Mouse (Mus musculus) limb, embryonic 11.5 days (tissue): Measurements from ENCODE around the gene Oxsm. TPM values are rescaled to one million over a fixed set of nuclear protein-coding genes. Genes with fewer than 3 reads are reported as not detected.
A peak's percentile ranks its signal among the peaks of the same experiment; 100 is the strongest.

Experiments used
- ATAC-seq: fragments of 200-750 bp; cut with Nextera tagmentation; 2 replicates; pipeline ENCODE4 v1.8.0; 2017; ENCODE audit warnings: low read depth; ENCODE audit not compliant: insufficient number of reproducible peaks, low FRiP score, low TSS enrichment
- DNase-seq: peaks from one replicate; pipeline ENCODE4 v3.0.0-alpha.2; 2015; ENCODE audit warnings: low spot score
- H3K27ac ChIP-seq: fragments of 300-500 bp; sonication (generic); replicated peaks from 2 replicates; pipeline ENCODE4 v1.5.1; 2014; ENCODE audit warnings: low read depth, mild to moderate bottlenecking, low read length
- H3K27me3 ChIP-seq: fragments of 300-500 bp; sonication (generic); 2 replicates; pipeline ENCODE4 v1.6.1; 2014; ENCODE audit warnings: mild to moderate bottlenecking, low read length, mixed read lengths; ENCODE audit not compliant: control insufficient read depth, insufficient read depth
- H3K36me3 ChIP-seq: fragments of 300-500 bp; sonication (generic); 2 replicates; pipeline ENCODE4 v1.6.1; 2014; ENCODE audit warnings: mild to moderate bottlenecking, low read length, moderate library complexity, mixed read lengths; ENCODE audit not compliant: control insufficient read depth, insufficient read depth
- H3K4me1 ChIP-seq: fragments of 300-500 bp; sonication (generic); 2 replicates; pipeline ENCODE4 v1.6.1; 2014; ENCODE audit warnings: low read length, mixed read lengths; ENCODE audit not compliant: control insufficient read depth, insufficient read depth
- H3K4me2 ChIP-seq: fragments of 300-500 bp; sonication (generic); 2 replicates; pipeline ENCODE4 v1.6.1; 2014; ENCODE audit warnings: low read depth, mild to moderate bottlenecking, moderate library complexity; ENCODE audit not compliant: severe bottlenecking
- H3K4me3 ChIP-seq: fragments of 300-500 bp; sonication (generic); 2 replicates; pipeline ENCODE4 v1.5.1; 2014; ENCODE audit warnings: low read depth, low read length
- H3K9ac ChIP-seq: fragments of 300-500 bp; sonication (generic); 2 replicates; pipeline ENCODE4 v1.6.1; 2014; ENCODE audit warnings: mild to moderate bottlenecking, low read length
- H3K9me3 ChIP-seq: fragments of 300-500 bp; sonication (generic); 2 replicates; pipeline ENCODE4 v1.6.1; 2016; ENCODE audit warnings: low read length; ENCODE audit not compliant: control insufficient read depth
- WGBS: fragments of 180-500 bp; shearing (Covaris S2); extraction: QIAGEN DNeasy Blood & Tissue Kit; methylation state at CpG from one replicate; pipeline ENCODE4 v1.1.7; 2014; 5-methylcytosine and 5-hydroxymethylcytosine counted together
- polyA plus RNA-seq: library from polyadenylated mRNA; unstranded; fragments of >200 nt; fragmentation: Nextera tagmentation; extraction: Ambion mirVana; gene quantifications from 2 replicates; pipeline ENCODE4 v1.2.1, GENCODE M21; 2014

Oxsm gene
- polyA plus RNA-seq: 1.1 and 2.0 TPM in 2 replicates

DNA sequence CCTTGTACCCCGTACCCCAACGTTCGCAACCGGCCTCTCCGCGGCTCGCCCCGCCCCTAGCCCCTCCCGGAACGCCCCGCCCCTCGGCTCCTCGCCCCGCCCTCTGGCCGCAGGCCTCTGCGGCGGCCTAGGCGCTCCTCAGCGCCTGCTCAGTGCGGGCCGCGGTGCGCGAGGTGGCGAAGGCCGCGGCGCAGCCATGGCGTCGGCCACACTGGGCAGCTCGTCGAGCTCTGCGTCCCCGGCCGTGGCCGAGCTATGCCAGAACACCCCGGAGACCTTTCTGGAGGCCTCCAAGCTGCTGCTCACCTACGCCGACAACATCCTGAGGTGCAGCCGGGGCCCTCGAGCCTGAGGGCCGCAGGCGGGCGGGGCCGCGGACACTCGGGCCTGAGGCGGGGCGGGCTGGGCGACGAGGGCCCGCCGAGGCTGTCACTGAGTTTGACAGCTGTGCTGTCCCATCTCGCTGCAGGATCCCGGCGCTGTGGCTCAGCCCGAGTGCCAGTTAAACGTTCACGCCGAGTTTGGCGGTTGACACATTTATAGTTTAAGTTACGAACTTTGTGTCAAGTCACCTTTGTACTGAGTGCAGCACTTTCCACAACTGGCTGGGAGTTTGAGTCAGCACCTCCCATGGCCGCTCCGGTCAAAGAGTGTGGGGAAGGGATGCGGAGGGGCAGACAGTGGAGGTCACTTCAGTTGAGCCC lies at the start of gene Oxsm, which contains the start of gene Ngly1:
Gene Oxsm, minus strand, starts transcription at position 638 of the 704 bp plus-strand sequence.
Gene Ngly1, plus strand, starts transcription at position 110 of the 704 bp plus-strand sequence.
- peak within 1 kb of the TSS; percentile 96 for H3K9ac ChIP-seq
- DNase-seq (peak; percentile 90), ATAC-seq (peak; percentile 99)
- H3K4me1 ChIP-seq: no peaks in the 10 kb centered on the region
- under 1% methylated on average over 64 of the region's 65 CpGs for WGBS
- H3K9me3 ChIP-seq: no peaks in the 10 kb centered on the region
- peak within 1 kb of the TSS; percentile 69 for H3K4me3 ChIP-seq
- no peak within 1 kb of the TSS; the same call in 1 of the 2 replicates for H3K27ac ChIP-seq
- no peaks in the 10 kb centered on the region for H3K36me3 ChIP-seq
- H3K27me3 ChIP-seq: no peaks in the 10 kb centered on the region
- H3K4me2 ChIP-seq: peak within 1 kb of the TSS; percentile 64

DNA sequence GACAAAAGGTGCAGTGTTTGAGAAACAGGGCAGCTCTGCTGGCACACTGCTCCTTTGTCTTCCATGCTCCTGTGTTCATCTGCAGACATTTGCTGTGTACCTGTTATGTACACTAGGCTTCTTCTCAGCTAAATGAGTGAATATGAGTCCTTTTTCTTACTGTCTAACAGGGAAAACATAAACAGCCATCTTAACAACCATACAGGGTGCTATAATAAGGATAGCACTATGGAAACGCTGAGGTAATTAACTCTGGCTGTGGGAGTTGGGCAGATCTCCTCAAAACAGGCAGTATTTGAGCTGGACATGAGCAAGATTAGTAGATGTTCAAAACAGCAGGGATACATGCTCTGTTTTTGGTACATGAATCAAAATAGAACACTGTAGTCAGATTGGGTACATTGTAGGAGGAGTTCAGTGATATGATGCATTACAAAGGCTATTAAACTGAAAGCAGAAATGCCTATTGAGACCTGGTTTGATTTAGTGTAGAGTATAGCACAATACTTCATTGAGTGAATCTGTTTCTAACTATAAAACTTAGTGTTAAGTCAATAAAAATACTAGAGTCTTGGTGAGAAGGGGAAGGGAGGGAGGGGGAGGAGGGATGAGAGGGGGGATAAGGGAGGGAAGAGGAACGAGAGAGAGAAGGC lies 47.3 kb upstream of the Oxsm start:
- no peaks in the 10 kb centered on the region for H3K36me3 ChIP-seq
- no peak overlapping the region for H3K27ac ChIP-seq
- no peak overlapping the region for H3K4me3 ChIP-seq
- no peak overlapping the region for H3K9ac ChIP-seq
- ATAC-seq (no peak), DNase-seq (no peak)
- no peaks in the 10 kb centered on the region for H3K9me3 ChIP-seq
- 59% methylated on average over 2 of the region's 2 CpGs for WGBS
- no peaks in the 10 kb centered on the region for H3K4me1 ChIP-seq
- no peaks in the 10 kb centered on the region for H3K27me3 ChIP-seq
- H3K4me2 ChIP-seq: no peak overlapping the region

DNA sequence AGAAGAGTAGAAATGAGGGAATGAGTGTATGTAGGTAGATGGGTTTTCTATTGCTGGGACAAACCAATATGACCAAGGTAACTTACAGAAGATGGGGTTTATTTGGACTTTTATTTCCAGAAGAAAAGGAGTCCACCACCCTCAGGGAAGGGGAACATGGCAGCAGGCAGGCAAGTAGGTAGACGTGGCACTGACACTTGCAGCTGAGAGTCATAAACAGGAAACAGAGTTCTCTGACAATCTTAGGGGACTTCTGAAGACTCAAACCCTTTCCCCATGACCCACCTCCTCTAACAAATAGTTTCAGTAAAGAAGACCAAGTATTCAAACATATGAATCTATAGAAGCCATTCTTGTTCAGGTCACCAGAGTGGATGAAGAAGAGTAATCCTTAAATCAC lies 44.3 kb upstream of the Oxsm start:
- Histone ChIP-seq H3K27me3 (no peaks in the 10 kb centered on the region), H3K9ac (no peak overlapping the region), H3K9me3 (no peaks in the 10 kb centered on the region), H3K4me2 (no peak overlapping the region), H3K27ac (no peak overlapping the region), H3K4me3 (no peak overlapping the region), H3K4me1 (no peaks in the 10 kb centered on the region), H3K36me3 (no peaks in the 10 kb centered on the region)
- no peak for ATAC-seq
- 58% methylated on average over 1 of the region's 1 CpGs for WGBS
- DNase-seq: no peak

DNA sequence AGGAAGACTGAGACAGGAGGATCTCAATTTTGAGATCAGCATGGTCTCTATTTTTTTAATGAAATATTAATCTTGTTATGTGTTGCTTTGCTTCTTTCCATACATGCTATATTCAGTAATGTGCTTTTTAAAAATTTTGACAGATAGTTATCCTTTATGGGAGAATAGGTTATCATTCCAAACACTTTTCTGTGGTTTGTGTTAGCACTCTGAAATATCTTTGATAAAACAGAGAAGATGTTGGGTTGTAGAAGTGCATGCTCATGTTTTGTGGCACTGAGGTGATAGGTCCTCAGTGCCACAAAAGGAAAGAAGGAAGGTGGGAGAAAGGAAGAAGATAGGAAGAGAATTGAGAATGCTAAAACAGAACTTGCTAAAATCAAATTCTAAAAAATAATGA lies 43.4 kb upstream of the Oxsm start:
- no peak overlapping the region for H3K4me2 ChIP-seq
- no peaks in the 10 kb centered on the region for H3K36me3 ChIP-seq
- no peak overlapping the region for H3K4me3 ChIP-seq
- H3K27ac ChIP-seq: no peak overlapping the region; the same call in 1 of the 2 replicates
- H3K27me3 ChIP-seq: no peaks in the 10 kb centered on the region
- no peak overlapping the region for H3K9ac ChIP-seq
- no peak for DNase-seq
- ATAC-seq: no peak
- H3K9me3 ChIP-seq: no peaks in the 10 kb centered on the region
- no peaks in the 10 kb centered on the region for H3K4me1 ChIP-seq

DNA sequence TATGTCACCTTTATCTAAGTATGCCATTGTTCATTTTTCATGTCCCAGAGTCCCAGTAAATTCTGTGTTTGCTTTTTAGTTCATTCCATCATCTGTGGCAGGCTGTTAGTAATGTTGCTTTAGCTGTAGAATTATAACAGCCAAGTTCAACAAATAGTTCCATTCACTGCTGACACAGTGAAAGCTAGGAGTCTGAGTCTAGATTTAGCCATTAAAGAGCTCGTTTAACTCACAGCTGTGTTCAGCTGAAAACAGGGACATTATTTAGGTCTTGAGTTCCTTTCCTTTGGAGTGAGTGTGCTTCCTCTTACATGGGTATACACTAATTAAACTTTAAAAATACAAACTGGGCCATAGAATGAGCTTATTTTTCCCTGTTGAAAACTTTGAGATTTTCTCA lies 42.8 kb upstream of the Oxsm start:
- no peak for ATAC-seq
- no peak for DNase-seq
- H3K4me1 ChIP-seq: no peaks in the 10 kb centered on the region
- no peak overlapping the region for H3K4me2 ChIP-seq
- no peak overlapping the region for H3K4me3 ChIP-seq
- H3K27ac ChIP-seq: peak overlapping the region; percentile 30
- H3K9me3 ChIP-seq: no peaks in the 10 kb centered on the region
- H3K9ac ChIP-seq: no peak overlapping the region
- no peaks in the 10 kb centered on the region for H3K27me3 ChIP-seq
- no peaks in the 10 kb centered on the region for H3K36me3 ChIP-seq
- WGBS: 30% methylated on average over 1 of the region's 1 CpGs

DNA sequence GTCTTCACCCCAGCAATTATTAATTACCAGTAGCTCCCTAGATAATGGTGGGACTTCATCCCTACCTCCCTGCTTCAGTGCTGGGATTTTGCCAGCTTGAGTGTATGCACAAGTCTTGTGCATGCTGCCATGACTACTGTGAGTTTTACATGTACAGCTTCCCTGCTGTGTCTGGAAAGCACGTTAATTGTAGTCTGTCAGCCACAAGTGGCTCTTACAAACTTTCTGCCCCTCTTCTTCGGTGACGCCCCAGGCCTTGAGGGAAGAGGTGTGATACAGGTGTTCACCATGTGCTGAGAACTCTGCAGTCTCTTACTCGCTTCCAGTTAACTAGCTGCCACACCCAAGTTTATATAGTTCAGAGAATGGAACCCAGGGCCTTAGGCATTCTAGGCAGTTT lies 34.4 kb upstream of the Oxsm start:
- 54% methylated on average over 4 of the region's 4 CpGs for WGBS
- no peak overlapping the region for H3K4me2 ChIP-seq
- ATAC-seq (no peak), DNase-seq (no peak)
- no peak overlapping the region for H3K27ac ChIP-seq
- H3K36me3 ChIP-seq: no peaks in the 10 kb centered on the region; the same call in 1 of the 2 replicates
- no peak overlapping the region for H3K4me3 ChIP-seq
- H3K27me3 ChIP-seq: no peaks in the 10 kb centered on the region
- H3K9me3 ChIP-seq: no peaks in the 10 kb centered on the region
- H3K4me1 ChIP-seq: no peaks in the 10 kb centered on the region
- no peak overlapping the region for H3K9ac ChIP-seq

DNA sequence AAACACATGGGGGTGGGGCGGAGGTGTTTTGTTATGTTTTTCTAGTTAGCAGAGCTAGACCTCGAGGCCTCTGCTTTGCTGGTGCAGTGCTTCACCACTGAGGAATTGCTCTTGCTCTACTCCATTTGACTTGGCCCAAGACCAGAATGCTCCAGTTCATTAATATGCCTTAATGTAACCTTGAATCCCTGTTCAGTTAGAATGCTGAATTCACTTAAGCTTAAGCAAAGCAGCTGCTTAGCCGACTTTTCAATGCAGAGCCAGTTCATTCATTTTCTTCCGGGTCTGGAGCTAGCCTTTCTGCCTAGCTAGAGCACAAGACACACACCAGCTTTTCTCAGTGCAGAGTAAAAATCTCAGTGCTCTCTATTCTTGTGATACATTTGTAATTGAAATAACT lies 29.6 kb upstream of the Oxsm start:
- no peaks in the 10 kb centered on the region for H3K27me3 ChIP-seq
- 84% methylated on average over 4 of the region's 4 CpGs for WGBS
- no peak for DNase-seq
- no peaks in the 10 kb centered on the region; the same call in 1 of the 2 replicates for H3K36me3 ChIP-seq
- H3K9me3 ChIP-seq: no peaks in the 10 kb centered on the region
- no peaks in the 10 kb centered on the region for H3K4me1 ChIP-seq
- no peak overlapping the region for H3K4me3 ChIP-seq
- no peak for ATAC-seq
- H3K4me2 ChIP-seq: no peak overlapping the region
- no peak overlapping the region for H3K9ac ChIP-seq
- H3K27ac ChIP-seq: no peak overlapping the region

DNA sequence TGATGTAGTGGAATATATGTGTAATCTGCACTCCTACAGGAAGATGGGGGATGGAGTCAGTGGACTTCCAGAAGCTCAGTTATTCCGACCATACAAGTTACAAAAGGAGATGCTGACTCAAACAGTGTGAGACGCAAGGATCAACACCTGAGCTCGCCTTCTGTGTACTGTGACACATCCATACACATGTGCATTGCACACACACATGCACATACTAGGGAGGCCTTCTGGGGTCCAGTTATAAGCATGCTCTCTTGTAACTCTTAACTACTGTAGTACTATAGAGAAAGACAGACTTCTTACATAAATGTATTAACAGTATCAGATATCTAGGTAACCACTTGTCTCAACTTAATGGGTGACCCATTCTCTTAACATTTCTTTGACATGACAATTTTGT lies 24.1 kb upstream of the Oxsm start:
- Histone ChIP-seq H3K27me3 (no peaks in the 10 kb centered on the region), H3K9me3 (no peaks in the 10 kb centered on the region), H3K36me3 (no peaks in the 10 kb centered on the region), H3K9ac (no peak overlapping the region), H3K4me3 (no peak overlapping the region), H3K27ac (no peak overlapping the region), H3K4me2 (no peak overlapping the region), H3K4me1 (no peaks in the 10 kb centered on the region)
- DNase-seq (no peak), ATAC-seq (no peak)
- WGBS: 86% methylated on average over 3 of the region's 3 CpGs
